Mouse (Mus musculus) neural tube, embryonic 15.5 days (tissue): ENCODE results near the gene Rassf5. TPM values are rescaled to one million over a fixed set of nuclear protein-coding genes. Genes with fewer than 3 reads are reported as not detected.

ENCODE experiments used
- ATAC-seq: fragments of 200-750 bp; cut with Nextera tagmentation; 2 replicates; pipeline ENCODE4 v1.8.0; 2017; ENCODE audit warnings: mild to moderate bottlenecking, moderate TSS enrichment, moderate library complexity; ENCODE audit not compliant: low FRiP score
- H3K27ac ChIP-seq: fragments of 300-500 bp; sonication (generic); replicated peaks from 2 replicates; pipeline ENCODE4 v1.5.1; 2015; ENCODE audit warnings: mild to moderate bottlenecking, inconsistent platforms
- H3K27me3 ChIP-seq: fragments of 300-500 bp; sonication (generic); replicated peaks from 2 replicates; pipeline ENCODE4 v1.6.1; 2015; ENCODE audit warnings: inconsistent platforms
- H3K36me3 ChIP-seq: fragments of 300-500 bp; sonication (generic); 2 replicates; pipeline ENCODE4 v1.6.1; 2015; ENCODE audit warnings: inconsistent platforms
- H3K4me1 ChIP-seq: fragments of 300-500 bp; sonication (generic); 2 replicates; pipeline ENCODE4 v1.6.1; 2015; ENCODE audit warnings: inconsistent platforms
- H3K4me2 ChIP-seq: fragments of 300-500 bp; sonication (generic); 2 replicates; pipeline ENCODE4 v1.6.1; 2015; ENCODE audit warnings: inconsistent platforms, mild to moderate bottlenecking, moderate library complexity
- H3K4me3 ChIP-seq: fragments of 300-500 bp; sonication (generic); replicated peaks from 2 replicates; pipeline ENCODE4 v1.5.1; 2015; ENCODE audit warnings: mild to moderate bottlenecking, inconsistent platforms
- H3K9ac ChIP-seq: fragments of 300-500 bp; sonication (generic); replicated peaks from 2 replicates; pipeline ENCODE4 v1.6.1; 2015; ENCODE audit warnings: mild to moderate bottlenecking, inconsistent platforms
- H3K9me3 ChIP-seq: fragments of 300-500 bp; sonication (generic); replicated peaks from 2 replicates; pipeline ENCODE4 v1.6.1; 2016; ENCODE audit warnings: inconsistent platforms
- WGBS: fragments of 180-500 bp; shearing (Covaris S2); methylation state at CpG from one replicate; pipeline ENCODE4 v1.1.7; 2015; ENCODE audit warnings: mixed read lengths; 5-methylcytosine and 5-hydroxymethylcytosine counted together
- polyA plus RNA-seq: library from polyadenylated mRNA; unstranded; fragments of >200 nt; fragmentation: Nextera tagmentation; extraction: Ambion mirVana; gene quantifications from 2 replicates; pipeline ENCODE4 v1.2.1, GENCODE M21; 2015

Gene Rassf5
- polyA plus RNA-seq, 1 experiment from 2014 or later, result 5.6 TPM

GRCm38 (mm10) chr1:131141449-131141848 lies 103.6 kb downstream of the Rassf5 start:
- H3K4me3 ChIP-seq, result no peak overlapping the region
- ATAC-seq, result no peak
- no peak overlapping the region for H3K4me2 ChIP-seq
- H3K27me3 ChIP-seq, result no peaks in the 10 kb centered on the region
- no peak overlapping the region for H3K27ac ChIP-seq
- 74% methylated on average over 2 of the region's 2 CpGs for WGBS
- peaks cover 18% of the 10 kb centered on the region for H3K4me1 ChIP-seq
- H3K9ac ChIP-seq, result no peak overlapping the region
- H3K9me3 ChIP-seq, result no peaks in the 10 kb centered on the region
- H3K36me3 ChIP-seq, result no peaks in the 10 kb centered on the region

DNA sequence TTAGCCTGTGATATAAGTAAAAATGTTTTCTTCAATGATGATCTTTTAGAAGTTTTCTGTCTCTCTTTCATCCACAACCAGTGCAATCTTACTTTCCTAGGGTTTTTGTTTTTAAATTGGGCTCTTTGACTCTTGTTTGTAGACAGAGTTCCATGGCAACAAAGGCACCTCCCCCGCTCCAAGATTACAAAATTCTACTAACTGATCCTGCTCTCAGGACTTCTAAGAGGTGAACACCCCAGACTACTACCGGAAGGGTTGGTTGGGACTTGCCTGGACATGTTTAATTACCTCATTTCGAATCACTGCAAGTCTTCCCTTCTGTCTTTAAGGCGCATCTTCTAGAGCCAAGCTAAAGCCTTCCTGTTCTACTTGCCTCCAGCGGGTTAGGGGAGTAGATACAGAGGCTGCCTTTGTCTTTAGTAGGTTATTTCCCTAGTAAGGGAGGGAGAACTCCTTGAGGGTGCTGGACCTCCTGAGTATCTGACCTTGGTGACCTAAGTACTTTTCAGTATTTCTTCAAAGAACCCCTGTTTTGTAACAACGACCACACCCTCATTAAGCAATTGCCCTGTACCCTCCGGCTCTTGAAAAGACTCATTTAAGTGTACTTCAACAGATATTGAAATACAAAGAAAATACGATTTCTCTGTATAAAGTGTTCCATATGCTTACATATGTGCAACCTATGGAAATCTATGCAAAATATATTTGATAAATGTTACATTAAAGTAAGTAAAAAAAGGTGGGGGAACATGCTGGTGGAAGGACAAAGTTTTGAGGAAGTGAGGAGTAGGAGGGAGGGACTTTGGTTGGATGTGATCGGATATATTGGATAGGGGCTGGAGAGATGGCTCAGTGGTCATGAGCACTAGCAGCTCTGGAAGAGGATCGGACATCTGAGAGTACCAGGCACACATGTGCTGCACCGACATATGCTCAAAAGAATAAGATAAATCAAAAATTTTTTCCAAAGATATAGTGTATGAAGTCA lies 105.7 kb downstream of the Rassf5 start:
- H3K4me1 ChIP-seq, result peaks cover 34% of the 10 kb centered on the region
- no peaks in the 10 kb centered on the region for H3K27me3 ChIP-seq
- WGBS, result 70% methylated on average over 11 of the region's 11 CpGs
- no peaks in the 10 kb centered on the region for H3K36me3 ChIP-seq
- H3K9ac ChIP-seq, result no peak overlapping the region
- no peak for ATAC-seq
- H3K4me2 ChIP-seq, result peak overlapping the region; percentile 75
- no peaks in the 10 kb centered on the region for H3K9me3 ChIP-seq
- H3K27ac ChIP-seq, result peak overlapping the region; percentile 92
- peak overlapping the region; percentile 85; the same call in 1 of the 2 replicates for H3K4me3 ChIP-seq

DNA sequence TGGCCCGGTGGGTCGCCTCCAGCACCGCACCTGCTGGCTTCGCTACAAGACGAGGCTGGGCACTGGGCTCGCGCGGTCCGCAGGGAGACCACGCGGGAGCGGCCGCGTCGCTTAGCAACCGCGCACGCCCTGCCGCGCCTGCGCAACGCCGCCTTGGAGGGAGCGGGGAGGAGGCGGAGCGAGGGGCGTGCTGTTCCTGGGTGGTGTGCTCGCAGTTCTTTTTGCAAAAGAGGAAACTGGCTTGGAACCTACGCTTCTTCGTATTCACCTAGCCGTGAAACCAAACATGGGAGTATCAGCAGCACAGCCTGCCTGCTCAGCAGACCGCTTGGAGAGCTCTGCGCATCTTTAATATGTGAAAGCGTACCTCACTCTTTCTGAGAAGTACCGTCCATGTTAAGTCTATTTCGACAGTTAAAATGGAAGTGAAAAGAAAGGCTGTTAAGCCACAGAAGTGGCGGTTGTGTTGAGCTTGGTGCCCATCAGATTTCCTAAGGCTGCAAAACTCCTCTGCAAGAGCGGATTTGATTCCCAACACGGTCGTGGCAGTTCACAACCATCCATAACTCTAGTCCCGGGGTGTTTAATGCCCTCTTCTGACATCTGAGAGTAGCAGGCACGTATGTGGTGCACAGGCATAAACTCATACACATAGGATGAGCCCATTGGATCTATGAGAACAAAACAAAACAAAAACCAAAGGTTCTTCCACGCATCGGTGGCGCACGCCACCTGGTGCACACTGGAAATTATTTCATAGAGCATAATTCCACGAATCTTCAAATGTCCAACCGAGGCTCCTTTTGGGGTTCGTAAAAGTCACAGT lies 106.7 kb downstream of the Rassf5 start, which contains the start of gene Dyrk3:
Dyrk3 (minus strand) TSS at position 150 of the 826 bp plus-strand sequence.
- Histone ChIP-seq H3K4me2 (peak within 1 kb of the TSS; percentile 75), H3K9me3 (no peaks in the 10 kb centered on the region), H3K36me3 (0 out of 2 replicates have a peak, but pooled peaks cover 2% of the 10 kb centered on the region), H3K9ac (peak within 1 kb of the TSS; percentile 73), H3K4me3 (peak within 1 kb of the TSS; percentile 85), H3K4me1 (peaks cover 40% of the 10 kb centered on the region), H3K27ac (peak within 1 kb of the TSS; percentile 92), H3K27me3 (no peaks in the 10 kb centered on the region)
- WGBS, result 5% methylated on average over 49 of the region's 49 CpGs
- peak; percentile 98 for ATAC-seq

- Histone ChIP-seq H3K9me3 (no peaks in the 10 kb centered on the region), H3K4me1 (peaks cover 40% of the 10 kb centered on the region), H3K9ac (peak overlapping the region; percentile 73), H3K4me2 (peak overlapping the region; percentile 75), H3K4me3 (peak overlapping the region; percentile 85), H3K36me3 (0 out of 2 replicates have a peak, but pooled peaks cover 2% of the 10 kb centered on the region), H3K27ac (peak overlapping the region; percentile 92), H3K27me3 (no peaks in the 10 kb centered on the region)
- WGBS, result 1% methylated on average over 27 of the region's 36 CpGs
- ATAC-seq, result peak; percentile 86
These were observed 107.3 kb downstream of the Rassf5 start for GRCm38 (mm10) chr1:131137717-131138118.

GRCm38 (mm10) chr1:131137111-131137510 lies 107.9 kb downstream of the Rassf5 start:
- H3K9ac ChIP-seq, result peak overlapping the region; percentile 41; the same call in 1 of the 2 replicates
- H3K4me2 ChIP-seq, result peak overlapping the region; percentile 75
- H3K4me1 ChIP-seq, result peaks cover 40% of the 10 kb centered on the region
- 7% methylated on average over 5 of the region's 5 CpGs for WGBS
- peak overlapping the region; percentile 39; the same call in 1 of the 2 replicates for H3K27ac ChIP-seq
- ATAC-seq, result no peak
- 0 out of 2 replicates have a peak, but pooled peaks cover 2% of the 10 kb centered on the region for H3K36me3 ChIP-seq
- no peaks in the 10 kb centered on the region for H3K9me3 ChIP-seq
- peak overlapping the region; percentile 85 for H3K4me3 ChIP-seq
- no peaks in the 10 kb centered on the region for H3K27me3 ChIP-seq

DNA sequence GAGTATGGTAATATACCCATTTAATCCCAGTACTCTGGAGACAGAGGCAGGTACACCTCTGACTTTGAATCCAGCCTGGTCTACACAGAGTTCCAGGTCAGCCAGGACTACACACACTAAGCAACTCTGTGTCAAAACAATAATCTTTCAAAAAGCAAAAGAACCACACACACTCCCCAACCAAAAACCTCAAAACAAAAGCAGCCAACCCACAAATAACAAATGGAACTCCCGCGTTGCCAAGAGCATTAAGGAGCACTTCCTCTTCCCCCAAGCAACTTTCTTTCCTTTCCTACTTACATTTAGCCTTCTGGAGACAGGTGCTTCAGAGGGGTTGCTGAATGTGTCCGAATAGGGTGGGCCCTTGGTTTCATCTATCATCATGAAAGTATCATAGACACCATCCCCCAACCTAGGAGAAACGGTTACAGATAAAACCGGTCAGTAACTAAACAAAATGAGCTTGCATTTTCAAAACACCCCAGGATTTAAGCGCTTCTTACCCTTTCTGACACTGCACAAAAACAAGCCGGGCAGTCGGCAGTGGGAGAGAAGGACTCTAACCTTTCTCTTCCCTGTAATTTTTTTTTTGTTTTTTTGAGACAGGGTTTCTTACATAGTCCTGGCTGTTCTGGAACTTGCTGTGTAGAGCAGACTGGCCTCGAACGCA lies 109.0 kb downstream of the Rassf5 start:
- no peak overlapping the region for H3K27ac ChIP-seq
- H3K27me3 ChIP-seq, result no peaks in the 10 kb centered on the region
- H3K9ac ChIP-seq, result 0 out of 2 replicates have a peak overlapping the region, but pooled peaks have one; percentile 41
- peak overlapping the region; percentile 85; the same call in 1 of the 2 replicates for H3K4me3 ChIP-seq
- 0 out of 2 replicates have a peak, but pooled peaks cover 2% of the 10 kb centered on the region for H3K36me3 ChIP-seq
- 80% methylated on average over 10 of the region's 10 CpGs for WGBS
- ATAC-seq, result no peak
- H3K9me3 ChIP-seq, result no peaks in the 10 kb centered on the region
- H3K4me2 ChIP-seq, result peak overlapping the region; percentile 75
- peaks cover 40% of the 10 kb centered on the region for H3K4me1 ChIP-seq

DNA sequence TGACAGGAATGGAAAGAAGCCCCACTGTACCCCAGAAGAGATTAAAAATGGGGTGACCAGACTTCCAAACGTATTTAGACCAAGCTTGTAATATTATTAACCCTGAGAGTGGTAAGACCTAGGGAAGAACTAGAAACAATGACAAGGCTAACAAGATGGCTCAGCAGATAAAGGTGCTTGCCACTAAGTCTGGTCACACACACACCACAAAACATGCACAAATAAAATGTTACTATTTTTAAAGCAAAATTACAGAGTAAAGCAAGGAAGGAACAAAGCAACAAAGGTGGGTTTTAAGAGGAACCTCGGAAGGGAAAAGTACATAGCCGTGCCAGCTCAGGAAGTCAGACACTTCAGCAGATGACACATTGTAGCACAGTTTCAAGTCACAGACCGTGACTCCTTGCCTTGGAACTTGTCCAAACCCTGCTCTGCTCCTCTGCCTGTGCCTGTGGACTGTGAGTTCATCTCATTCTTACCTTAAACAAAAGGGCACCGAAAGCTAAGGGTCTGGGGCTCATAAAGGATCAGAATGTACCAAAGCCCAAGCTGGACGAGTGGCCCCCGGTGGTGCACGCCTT lies 110.0 kb downstream of the Rassf5 start:
- Histone ChIP-seq H3K27ac (no peak overlapping the region), H3K4me3 (no peak overlapping the region), H3K4me2 (peak overlapping the region; percentile 11; the same call in 1 of the 2 replicates), H3K36me3 (peaks cover 9% of the 10 kb centered on the region), H3K27me3 (no peaks in the 10 kb centered on the region), H3K9me3 (no peaks in the 10 kb centered on the region), H3K4me1 (peaks cover 40% of the 10 kb centered on the region), H3K9ac (no peak overlapping the region)
- WGBS, result 44% methylated on average over 8 of the region's 8 CpGs
- no peak for ATAC-seq

DNA sequence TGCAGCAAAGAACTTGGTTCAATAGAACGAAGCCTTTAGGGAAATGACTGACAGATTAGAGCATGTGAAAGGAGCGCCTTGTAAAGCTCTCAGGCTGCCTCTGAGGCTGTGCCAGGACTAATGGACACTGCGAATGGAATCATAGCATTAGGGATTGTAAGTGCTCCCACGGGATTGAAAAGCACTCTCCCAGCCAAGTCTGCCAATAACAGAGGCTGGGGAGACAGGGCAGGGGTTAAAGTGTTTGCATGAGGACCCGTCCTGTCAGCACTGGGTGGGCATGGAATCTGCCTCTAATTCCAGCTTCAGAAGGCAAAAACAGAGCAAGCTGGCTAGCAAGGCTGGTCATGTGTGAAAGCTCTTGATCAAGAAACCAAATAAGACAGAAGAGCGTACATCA lies 110.8 kb downstream of the Rassf5 start:
- H3K4me2 ChIP-seq, result peak overlapping the region; percentile 4; the same call in 1 of the 2 replicates
- no peaks in the 10 kb centered on the region for H3K27me3 ChIP-seq
- no peaks in the 10 kb centered on the region for H3K9me3 ChIP-seq
- H3K4me3 ChIP-seq, result no peak overlapping the region
- H3K27ac ChIP-seq, result no peak overlapping the region; the same call in 1 of the 2 replicates
- ATAC-seq, result no peak
- 39% methylated on average over 6 of the region's 6 CpGs for WGBS
- H3K9ac ChIP-seq, result no peak overlapping the region
- peaks cover 17% of the 10 kb centered on the region for H3K36me3 ChIP-seq
- H3K4me1 ChIP-seq, result peaks cover 39% of the 10 kb centered on the region
